7 mouse cellular contexts compared by ENCODE assay signal in genomic region chr9:58275797-58276196, GRCm38 (mm10). TPM values are rescaled to one million over a fixed set of nuclear protein-coding genes. Genes with fewer than 3 reads are reported as not detected.
DNase-seq lines count a peak whose midpoint lies in the region; ATAC-seq and TF ChIP-seq lines count a peak whose summit lies in the region.

No protein-coding gene starts in this region.

- no peaks in the 10 kb centered on the region for H3K36me3 ChIP-seq in G1E (replicated peaks)
- no peaks in the 10 kb centered on the region for H3K36me3 ChIP-seq in myocyte (ENCODE audit: control insufficient read depth, insufficient read depth)
- H3K36me3 ChIP-seq in midbrain, postnatal 0 days (ENCODE audit: insufficient read depth, low read length): no peaks in the 10 kb centered on the region

- no peak for TF ChIP-seq CTCF in layer of hippocampus, adult 2 months (conservative IDR thresholded peaks at IDR 0.05)
- no peak for TF ChIP-seq CTCF in G1E (IDR thresholded peaks at IDR 0.05; ENCODE audit: low read depth, low read length)
- no peak for TF ChIP-seq CTCF in midbrain, postnatal 0 days (IDR thresholded peaks at IDR 0.05)

- H3K9me3 ChIP-seq in G1E (replicated peaks): no peaks in the 10 kb centered on the region
- no peaks in the 10 kb centered on the region for H3K9me3 ChIP-seq in midbrain, postnatal 0 days (ENCODE audit: low read length)

- H3K4me3 ChIP-seq in layer of hippocampus, adult 2 months: no peak overlapping the region
- peak overlapping the region; percentile 63; the same call in 1 of the 2 replicates for H3K4me3 ChIP-seq in G1E (ENCODE audit: low read depth, low read length)
- no peak overlapping the region for H3K4me3 ChIP-seq in myocyte
- no peak overlapping the region for H3K4me3 ChIP-seq in midbrain, postnatal 0 days (ENCODE audit: low read depth, low read length)

- peak overlapping the region; percentile 91 for H3K4me2 ChIP-seq in myocyte (ENCODE audit: low read depth)
- no peak overlapping the region for H3K4me2 ChIP-seq in midbrain, postnatal 0 days (ENCODE audit: low read depth, low read length, poor library complexity, severe bottlenecking)

- DNase-seq in layer of hippocampus, adult 2 months (ENCODE audit: low spot score in 2 of 2): no peak
- DNase-seq in layer of hippocampus, adult 11-12 months (ENCODE audit: low spot score): no peak
- DNase-seq in G1E (ENCODE audit: low spot score): peak; percentile 27
- DNase-seq in adrenal gland, postnatal 4 days (ENCODE audit: low spot score in 2 of 2): no peak
- DNase-seq in midbrain, postnatal 0 days (ENCODE audit: low spot score): no peak

- no peaks in the 10 kb centered on the region for H3K79me2 ChIP-seq in myocyte (ENCODE audit: control insufficient read depth, insufficient read depth)

- TF ChIP-seq POLR2A in myocyte (IDR thresholded peaks at IDR 0.05; ENCODE audit: insufficient read length, low read depth): no peak

- 89% methylated on average over 3 of the region's 3 CpGs for WGBS in midbrain, postnatal 0 days

- no peak for ATAC-seq in G1E (ENCODE audit: extremely low read depth, insufficient number of reproducible peaks, low FRiP score, poor library complexity, severe bottlenecking)
- peak; percentile 28 to 51; a peak in 3 of 4 replicates for ATAC-seq in hematopoietic stem cell, adult 5-6 weeks (replicated peaks in 1 of 2; ENCODE audit: insufficient read depth in 1 of 2, low FRiP score in 2 of 2, low TSS enrichment in 1 of 2, low read depth in 1 of 2, poor library complexity in 2 of 2, severe bottlenecking in 2 of 2)
- ATAC-seq in midbrain, postnatal 0 days (ENCODE audit: low FRiP score): no peak

- H3K27me3 ChIP-seq in G1E (ENCODE audit: insufficient read depth, low read length) (no peaks in the 10 kb centered on the region), myocyte (ENCODE audit: control insufficient read depth, insufficient read depth, insufficient read length) (no peaks in the 10 kb centered on the region)
- H3K27me3 ChIP-seq in midbrain, postnatal 0 days (ENCODE audit: insufficient read depth, low read length): no peaks in the 10 kb centered on the region

- no peak overlapping the region for H3K9ac ChIP-seq in midbrain, postnatal 0 days (replicated peaks; ENCODE audit: low read length, poor library complexity, severe bottlenecking)

- peaks cover 66% of the 10 kb centered on the region for H3K4me1 ChIP-seq in G1E (ENCODE audit: insufficient read depth, low read depth, low read length)
- H3K4me1 ChIP-seq in midbrain, postnatal 0 days (ENCODE audit: insufficient read depth, low read length): no peaks in the 10 kb centered on the region; the same call in 1 of the 2 replicates

- H3ac ChIP-seq in myocyte (ENCODE audit: control insufficient read depth, insufficient read length): no peak overlapping the region

- peak overlapping the region; percentile 67; the same call in 1 of the 2 replicates for H3K27ac ChIP-seq in layer of hippocampus, adult 2 months
- no peak overlapping the region for H3K27ac ChIP-seq in midbrain, postnatal 0 days (ENCODE audit: low read depth, low read length)

TF ChIP-seq in myocyte, 11 proteins besides CTCF, POLR2A, EP300 and RAD21:
- TF ChIP-seq POLR2AphosphoS2 (IDR thresholded peaks at IDR 0.05; ENCODE audit: insufficient read length, low read depth): no peak
- peak; percentile 54; the same call in 1 of the 2 replicates for TF ChIP-seq CEBPB (IDR thresholded peaks at IDR 0.05; ENCODE audit: insufficient read depth, poor library complexity, severe bottlenecking)
TF ChIP-seq in myocyte: peak in this region for 1.

RNA-seq across cellular contexts. Expression of gene Stoml1, which starts 22.8 kb away (rescaled TPM):
- total RNA-seq in layer of hippocampus, adult 2 months (2021): 10 to 100 TPM; 78.6 to 78.7 TPM
- total RNA-seq in G1E (2014; fragmentation: Nextera tagmentation) (7.4 and 8.6 TPM in 2 replicates), G1E (2017) (6.9 and 8.8 TPM in 2 replicates)
- polyA plus RNA-seq in G1E (2012) (6.0 and 6.4 TPM in 2 replicates), myocyte (2012; fragmentation: generic; extraction: Trizol) (37.9 TPM)
- 11.4 and 13.2 TPM in 2 replicates for total RNA-seq in hematopoietic stem cell, adult 5-6 weeks (2017)
- total RNA-seq in adrenal gland, postnatal 4 days (2021): 10 to 100 TPM; 29.9 to 30.8 TPM
- 159 and 170 TPM in 2 replicates for total RNA-seq in midbrain, postnatal 0 days (2014; rRNA removed)
- 161 and 172 TPM in 2 replicates for polyA plus RNA-seq in midbrain, postnatal 0 days (2015; fragmentation: Nextera tagmentation; extraction: Ambion mirVana)

RNA-seq across cellular contexts. Expression of gene Pml, which starts 26.2 kb away (rescaled TPM):
- total RNA-seq in layer of hippocampus, adult 2 months (2021): 10 to 100 TPM; 11.9 to 14.2 TPM
- total RNA-seq in G1E (2014; fragmentation: Nextera tagmentation): 101 and 108 TPM in 2 replicates
- 19.0 and 22.3 TPM in 2 replicates for total RNA-seq in G1E (2017)
- 163 and 217 TPM in 2 replicates for polyA plus RNA-seq in G1E (2012)
- total RNA-seq in hematopoietic stem cell, adult 5-6 weeks (2017): 24.5 and 32.5 TPM in 2 replicates
- polyA plus RNA-seq in myocyte (2012; fragmentation: generic; extraction: Trizol): 15.5 TPM
- total RNA-seq in adrenal gland, postnatal 4 days (2021): 10 to 100 TPM; 31.6 to 32.1 TPM
- total RNA-seq in midbrain, postnatal 0 days (2014; rRNA removed): 5.6 and 9.0 TPM in 2 replicates
- polyA plus RNA-seq in midbrain, postnatal 0 days (2015; fragmentation: Nextera tagmentation; extraction: Ambion mirVana): 2.9 and 3.2 TPM in 2 replicates

RNA-seq across cellular contexts. Expression of gene Loxl1, which starts 37.2 kb away (rescaled TPM):
- 1 to 10 TPM; 3.2 to 3.3 TPM for total RNA-seq in layer of hippocampus, adult 2 months (2021)
- not detected in 2 replicates for total RNA-seq in G1E (2014; fragmentation: Nextera tagmentation)
- total RNA-seq in G1E (2017): not detected in 2 replicates
- not detected in 2 replicates for polyA plus RNA-seq in G1E (2012)
- total RNA-seq in hematopoietic stem cell, adult 5-6 weeks (2017): 0.25 TPM in 1 of 2 replicates, not detected in the other
- 46.1 TPM for polyA plus RNA-seq in myocyte (2012; fragmentation: generic; extraction: Trizol)
- 10 to 100 TPM; 57.7 to 60.2 TPM for total RNA-seq in adrenal gland, postnatal 4 days (2021)
- total RNA-seq in midbrain, postnatal 0 days (2014; rRNA removed): 5.9 and 10.6 TPM in 2 replicates
- polyA plus RNA-seq in midbrain, postnatal 0 days (2015; fragmentation: Nextera tagmentation; extraction: Ambion mirVana): 6.6 and 7.0 TPM in 2 replicates

Comparison
In these comparisons a context has a peak if more than half of its experiments do, and no peak if none do; other contexts are left out.
1. ATAC-seq: peak in hematopoietic stem cell, adult 5-6 weeks (2 of 2); none in G1E (single experiment) and midbrain, postnatal 0 days (single experiment).